Mouse (Mus musculus): ENCODE data around the gene Fsd2.
A peak's percentile ranks its signal among the peaks of the same experiment; 100 is the strongest.

Gene Fsd2

GRCm38 (mm10) chr7:81542934-81543333 is 23.8 kb downstream of the Fsd2 start:
- DNase-seq (ENCODE audit: low spot score in 2 of 2): no peak

- DNase-seq (ENCODE audit: low spot score in 2 of 2): peak; percentile 57 to 77
Measured at GRCm38 (mm10) chr7:81541924-81542524, 24.7 kb downstream of the Fsd2 start.

GRCm38 (mm10) chr7:81540999-81541398 is 25.7 kb downstream of the Fsd2 start:
- DNase-seq (ENCODE audit: low spot score in 2 of 2): no peak

GRCm38 (mm10) chr7:81539565-81539964 is 27.2 kb downstream of the Fsd2 start:
- DNase-seq (ENCODE audit: low spot score in 2 of 2): no peak

GRCm38 (mm10) chr7:81538070-81538675 is 28.6 kb downstream of the Fsd2 start:
- no peak for DNase-seq (ENCODE audit: low spot score in 2 of 2)

GRCm38 (mm10) chr7:81536478-81536877 is 30.3 kb downstream of the Fsd2 start:
- DNase-seq (ENCODE audit: low spot score in 2 of 2): no peak

GRCm38 (mm10) chr7:81531462-81531861 is 35.3 kb downstream of the Fsd2 start:
- no peak for DNase-seq (ENCODE audit: low spot score in 2 of 2)

- no peak for DNase-seq (ENCODE audit: low spot score in 2 of 2)
Measured at GRCm38 (mm10) chr7:81528918-81529317, 37.8 kb downstream of the Fsd2 start.

GRCm38 (mm10) chr7:81523663-81524017 is 43.1 kb downstream of the Fsd2 start:
- no peak for DNase-seq (ENCODE audit: low spot score in 2 of 2)

GRCm38 (mm10) chr7:81523008-81523662 is 43.6 kb downstream of the Fsd2 start:
- DNase-seq (ENCODE audit: low spot score in 2 of 2): peak; percentile 86 to 87

- no peak for DNase-seq (ENCODE audit: low spot score in 2 of 2)
Measured at GRCm38 (mm10) chr7:81516154-81517030, 50.4 kb downstream of the Fsd2 start.

- no peak for DNase-seq (ENCODE audit: low spot score in 2 of 2)
Measured at GRCm38 (mm10) chr7:81514906-81515590, 51.7 kb downstream of the Fsd2 start.

GRCm38 (mm10) chr7:81501050-81501449 is 65.7 kb downstream of the Fsd2 start:
- DNase-seq (ENCODE audit: low spot score in 2 of 2): no peak

- DNase-seq (ENCODE audit: low spot score in 2 of 2): no peak
Measured at GRCm38 (mm10) chr7:81498181-81498580, 68.6 kb downstream of the Fsd2 start, which contains the start of gene BC048679. Gene BC048679, minus strand, starts transcription at chr7:81498281.

GRCm38 (mm10) chr7:81497171-81497570 is 69.6 kb downstream of the Fsd2 start:
- DNase-seq (ENCODE audit: low spot score in 2 of 2): no peak

- DNase-seq (ENCODE audit: low spot score in 2 of 2): peak in 1 of 2 experiments; percentile 18
Measured at GRCm38 (mm10) chr7:81493331-81494021, 73.3 kb downstream of the Fsd2 start, which contains the start of gene Ap3b2. Gene Ap3b2, minus strand, starts transcription at chr7:81493925.

- no peak for DNase-seq (ENCODE audit: low spot score in 2 of 2)
Measured at GRCm38 (mm10) chr7:81492628-81493027, 74.1 kb downstream of the Fsd2 start.

- no peak for DNase-seq (ENCODE audit: low spot score in 2 of 2)
Measured at GRCm38 (mm10) chr7:81489649-81490048, 77.1 kb downstream of the Fsd2 start.

All from heart, adult 9 months (tissue).